Mouse (Mus musculus) left cerebral cortex, postnatal 4 days (tissue): ENCODE results near the gene Rpl13a. TPM values are rescaled to one million over a fixed set of nuclear protein-coding genes. Genes with fewer than 3 reads are reported as not detected.
A peak's percentile ranks its signal among the peaks of the same experiment; 100 is the strongest.
"Not testable (repeated sequence)": the region's sequence is repeated elsewhere in the genome, so short reads cannot be mapped to it uniquely, and the experiment has no call there.

ENCODE experiments used
- DNase-seq: peaks from one replicate; pipeline ENCODE4 v3.0.0-alpha.2; 2022
- intact Hi-C: fragments of 180-260 bp; cut with DNase I; formaldehyde crosslinking; loops from one replicate; pipeline ENCODE4 v1.15.1; 2025
- total RNA-seq, 2 experiments: library from RNA; stranded (reverse); gene quantifications; 2 replicates each; pipeline ENCODE4 v1.2.3; 2021

The Rpl13a gene
- total RNA-seq, 2 experiments from 2014 or later = 958 to 1,083 TPM

DNA sequence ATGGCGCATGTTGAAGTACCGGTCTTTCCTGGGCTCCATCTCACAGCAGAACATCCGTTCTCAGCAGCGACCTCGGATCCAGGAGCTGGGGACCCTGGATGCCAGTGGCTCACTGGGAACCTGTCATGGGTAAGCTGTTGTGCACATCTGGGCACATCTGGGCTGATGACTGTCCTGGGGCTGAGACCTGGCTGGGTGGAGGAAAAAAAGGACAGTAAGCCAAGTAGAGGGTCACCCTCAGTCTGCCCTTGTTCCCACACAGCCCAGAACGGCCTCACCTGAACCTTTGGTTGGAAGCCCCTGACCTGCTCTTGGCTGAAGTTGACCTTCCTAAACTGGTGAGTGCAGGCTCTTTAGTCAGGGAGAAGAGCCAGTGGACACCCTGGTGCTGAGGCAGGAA, 30.4 kb upstream of the Rpl13a start:
- no peak for DNase-seq
- intact Hi-C loops = no loop called here

DNA sequence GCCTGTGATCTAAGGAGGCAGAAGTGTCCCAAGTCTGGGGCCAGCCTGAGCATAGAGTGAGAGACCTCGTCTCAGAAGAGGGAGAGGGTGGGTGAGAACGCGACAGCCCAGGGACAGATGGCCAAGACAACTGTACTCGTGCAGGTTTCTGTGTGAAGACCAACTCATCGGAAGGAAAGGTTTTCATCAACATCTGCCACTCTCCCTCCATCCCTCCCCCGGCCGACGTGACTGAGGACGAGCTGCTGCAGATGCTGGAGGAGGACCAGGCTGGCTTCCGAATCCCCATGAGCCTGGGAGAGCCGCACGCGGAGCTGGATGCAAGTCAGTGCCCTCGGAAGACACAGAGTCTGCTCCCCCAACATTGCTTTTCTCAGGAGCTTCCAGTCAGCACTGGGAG, 28.9 kb upstream of the Rpl13a start:
- no peak for DNase-seq
- intact Hi-C loops = no loop called here

DNA sequence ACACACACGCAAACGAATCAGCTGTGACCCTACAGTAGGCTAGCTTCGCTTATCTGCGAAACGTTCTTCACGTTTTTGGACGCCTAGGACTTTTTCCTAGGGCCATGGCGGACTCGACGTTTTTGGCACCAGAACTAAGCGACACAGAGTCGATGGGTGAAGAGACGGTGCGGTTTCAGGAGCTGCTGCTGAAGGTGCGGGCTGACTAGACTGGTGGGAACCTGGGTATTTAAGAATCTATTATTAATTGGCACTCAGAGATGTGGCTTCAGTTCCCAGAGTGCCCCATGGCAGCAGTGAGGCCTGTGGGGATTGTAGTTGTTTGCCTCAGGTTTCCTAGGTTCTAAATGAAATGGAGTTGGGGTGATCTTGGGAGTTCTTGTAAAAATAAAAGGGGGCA, 27.6 kb upstream of the Rpl13a start:
- intact Hi-C loops = no loop called here
- DNase-seq = no peak

DNA sequence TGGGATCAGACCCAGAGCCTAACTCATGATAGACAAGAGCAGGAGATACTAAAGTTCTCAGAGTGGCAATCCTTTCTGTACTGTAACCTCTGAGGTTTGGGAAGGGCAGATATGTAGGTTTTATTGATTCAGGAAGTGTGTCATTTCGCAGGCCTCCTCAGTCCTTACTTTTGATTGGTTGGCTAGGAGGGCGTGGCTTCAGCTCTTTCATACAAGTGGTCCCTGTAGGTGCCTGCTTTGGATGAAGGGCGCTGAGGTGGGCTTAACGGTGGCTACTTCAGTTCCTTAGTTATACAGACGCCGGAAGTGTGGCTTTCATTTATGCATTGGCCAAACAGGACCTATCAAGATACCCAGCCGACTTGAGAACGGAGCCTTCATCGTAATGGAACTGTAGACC, 27.0 kb upstream of the Rpl13a start:
- no peak for DNase-seq
- intact Hi-C loops = no loop called here

DNA sequence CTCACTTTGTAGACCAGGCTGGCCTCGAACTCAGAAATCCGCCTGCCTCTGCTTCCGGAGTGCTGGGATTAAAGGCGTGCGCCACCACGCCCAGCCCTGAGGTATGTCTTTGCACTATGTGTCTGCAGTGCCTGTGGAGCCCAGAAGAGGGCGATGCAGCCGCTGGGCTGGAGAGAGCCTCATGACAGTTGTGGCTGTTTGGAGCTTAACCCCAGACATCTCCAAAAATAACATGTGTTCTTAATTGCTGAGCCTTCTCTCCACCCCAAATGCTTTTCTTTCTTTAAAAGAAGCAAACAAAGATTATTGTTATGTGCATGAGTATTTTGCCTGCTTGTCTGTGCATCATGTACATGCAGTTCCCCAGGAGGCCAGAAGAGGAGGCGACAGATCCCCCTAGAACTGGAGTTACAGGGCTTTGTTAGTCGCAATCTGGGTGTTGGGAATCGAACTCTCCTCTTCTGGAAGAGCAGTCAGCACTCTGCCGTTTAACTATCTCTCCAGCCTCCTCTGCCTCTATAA, 26.5 kb upstream of the Rpl13a start:
- intact Hi-C loops = no loop called here
- DNase-seq = peak; percentile 69

DNA sequence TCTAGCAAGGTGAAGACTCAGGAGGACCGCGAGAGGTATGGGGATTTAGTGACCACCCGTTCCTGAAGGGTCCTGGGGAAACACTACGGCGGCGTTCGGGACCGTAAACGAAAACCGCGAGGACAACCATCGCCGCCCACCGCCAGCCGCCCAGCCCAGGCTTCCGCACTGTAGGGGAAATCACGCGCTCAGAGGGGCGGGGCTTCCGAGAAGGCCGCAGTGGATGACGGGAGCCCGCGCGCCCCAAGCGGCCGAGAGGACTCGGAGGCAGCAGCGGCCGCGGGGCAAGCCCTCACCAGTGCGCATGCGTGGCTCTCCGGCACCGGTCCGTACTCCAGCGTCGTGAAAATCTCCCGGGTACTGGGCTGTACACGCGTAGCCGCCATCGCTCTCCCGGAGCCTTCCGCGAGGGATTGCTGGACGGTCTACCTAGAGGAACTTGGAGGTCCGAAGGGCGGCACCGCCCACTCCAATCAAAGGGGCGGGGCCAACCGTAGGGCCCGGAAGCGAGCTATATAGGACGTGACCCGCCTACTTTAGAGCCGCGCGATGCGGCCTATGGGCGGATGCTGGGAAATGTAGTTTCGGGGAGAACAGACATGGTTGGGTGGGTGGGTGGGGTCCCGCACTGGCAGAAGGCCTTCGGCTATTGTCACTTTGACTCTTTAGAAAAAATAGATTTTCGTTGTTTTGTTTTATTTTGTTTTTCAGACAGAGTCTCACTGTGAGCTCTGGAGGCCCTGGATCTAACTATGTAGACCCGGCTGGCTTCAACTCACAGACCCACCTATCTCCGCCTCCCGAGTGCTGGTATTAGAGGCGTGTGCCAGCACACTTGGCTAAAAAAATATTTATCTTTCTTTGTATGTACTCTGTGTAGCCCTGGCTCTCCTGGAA, 25.8 kb upstream of the Rpl13a start, which contains the start of the genes Pih1d1 and Aldh16a1:
Pih1d1 (plus strand) TSS at position 208 of the 897 bp plus-strand sequence.
Aldh16a1 (minus strand) TSS at position 489 of the 897 bp plus-strand sequence.
- peak; percentile 99 for DNase-seq
- intact Hi-C loops = no loop called here

DNA sequence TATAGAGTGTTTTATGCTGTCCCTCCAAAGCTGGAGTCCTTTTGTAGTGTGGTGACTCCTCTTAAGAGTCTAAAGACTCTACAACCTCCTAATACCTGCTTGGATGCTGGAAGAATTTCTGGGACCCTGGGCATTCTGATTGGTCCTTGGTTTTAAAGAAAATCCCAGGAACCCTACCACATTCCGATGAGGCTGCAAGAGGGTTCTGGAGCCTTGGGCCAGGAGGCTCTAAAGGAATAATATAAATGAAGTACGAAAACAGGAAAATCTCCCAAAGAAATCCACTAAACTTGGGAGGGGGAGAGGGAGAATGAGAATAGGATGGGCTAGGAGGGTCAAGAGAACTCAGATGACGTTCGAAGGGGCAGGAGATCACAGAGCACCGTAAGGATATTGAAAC, 25.0 kb upstream of the Rpl13a start:
- intact Hi-C loops = no loop called here
- no peak for DNase-seq

DNA sequence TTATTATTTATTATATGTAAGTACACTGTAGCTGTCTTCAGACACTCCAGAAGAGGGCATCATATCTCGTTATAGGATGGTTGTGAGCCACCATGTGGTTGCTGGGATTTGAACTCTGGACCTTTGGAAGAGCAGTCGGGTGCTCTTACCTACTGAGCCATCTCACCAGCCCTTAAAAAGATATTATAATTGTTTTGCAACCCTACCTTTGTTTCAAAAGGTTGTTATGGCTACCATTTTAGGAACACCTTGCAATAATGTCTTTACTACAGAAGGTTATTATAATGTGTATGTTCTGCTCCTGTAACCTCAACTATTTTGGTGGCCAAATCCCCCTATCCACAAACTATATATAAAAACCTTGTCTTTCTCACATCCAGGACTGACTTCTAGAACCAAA, 24.5 kb upstream of the Rpl13a start:
- DNase-seq, intact Hi-C loops: not testable (repeated sequence)

DNA sequence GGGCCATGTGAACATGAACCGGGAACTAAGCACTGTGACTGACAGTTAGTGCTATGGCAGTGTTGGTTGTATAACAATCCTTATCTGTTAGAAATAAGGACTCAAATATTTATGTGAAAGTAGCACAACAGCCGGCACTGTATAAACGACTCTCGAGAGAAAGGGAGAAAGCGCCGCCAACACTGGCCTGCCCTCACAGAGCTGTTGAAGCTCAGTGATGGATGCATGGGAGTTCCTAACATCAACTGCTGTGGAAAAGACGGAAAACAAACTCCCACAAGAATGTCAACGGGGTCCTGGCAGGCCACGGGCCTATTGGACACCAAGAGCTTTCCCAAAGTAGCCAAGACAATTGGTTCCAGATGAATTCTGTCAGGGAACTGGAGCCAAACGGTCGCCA, 22.7 kb upstream of the Rpl13a start:
- no peak for DNase-seq
- intact Hi-C loops = no loop called here

DNA sequence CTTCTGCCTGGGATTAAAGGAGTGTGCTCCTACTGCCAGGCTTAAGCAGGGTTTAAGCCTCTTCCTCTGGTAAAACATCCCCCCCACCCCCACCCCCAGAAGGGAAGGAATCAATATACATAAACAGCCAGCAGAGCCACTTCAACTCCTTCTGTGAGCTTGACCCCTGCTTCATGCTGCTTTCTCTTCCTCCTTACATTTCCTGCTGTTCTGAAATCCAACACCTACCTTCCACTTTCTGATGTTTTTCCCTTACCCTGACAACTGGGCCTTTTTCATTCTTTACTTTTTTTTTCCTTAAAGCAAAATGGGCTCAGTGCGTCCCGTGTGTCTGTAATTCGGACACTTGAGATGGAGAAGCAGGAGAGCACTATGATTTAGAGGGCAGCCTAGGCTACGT, 21.8 kb upstream of the Rpl13a start:
- no peak for DNase-seq
- intact Hi-C loops = no loop called here

DNA sequence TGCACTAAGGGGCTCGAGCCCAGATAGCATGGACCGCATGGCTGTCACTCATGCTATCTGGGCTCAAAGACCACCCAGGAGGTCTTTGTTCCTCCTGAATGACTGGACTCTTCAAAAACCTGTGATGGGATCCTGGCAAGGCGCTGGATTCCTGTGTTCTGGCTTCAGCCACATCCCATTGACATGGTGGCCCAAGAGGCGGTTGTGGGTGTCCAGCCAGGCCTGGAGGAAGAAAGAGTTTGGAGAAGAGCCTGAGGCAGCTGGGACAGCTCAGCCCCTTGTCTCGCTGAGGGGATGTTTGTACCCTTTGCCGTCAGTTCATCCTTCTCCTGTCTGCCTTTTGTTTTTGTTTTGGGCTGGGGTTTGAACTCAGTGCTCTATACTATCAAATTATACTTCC, 21.0 kb upstream of the Rpl13a start:
- intact Hi-C loops = no loop called here
- DNase-seq = no peak

DNA sequence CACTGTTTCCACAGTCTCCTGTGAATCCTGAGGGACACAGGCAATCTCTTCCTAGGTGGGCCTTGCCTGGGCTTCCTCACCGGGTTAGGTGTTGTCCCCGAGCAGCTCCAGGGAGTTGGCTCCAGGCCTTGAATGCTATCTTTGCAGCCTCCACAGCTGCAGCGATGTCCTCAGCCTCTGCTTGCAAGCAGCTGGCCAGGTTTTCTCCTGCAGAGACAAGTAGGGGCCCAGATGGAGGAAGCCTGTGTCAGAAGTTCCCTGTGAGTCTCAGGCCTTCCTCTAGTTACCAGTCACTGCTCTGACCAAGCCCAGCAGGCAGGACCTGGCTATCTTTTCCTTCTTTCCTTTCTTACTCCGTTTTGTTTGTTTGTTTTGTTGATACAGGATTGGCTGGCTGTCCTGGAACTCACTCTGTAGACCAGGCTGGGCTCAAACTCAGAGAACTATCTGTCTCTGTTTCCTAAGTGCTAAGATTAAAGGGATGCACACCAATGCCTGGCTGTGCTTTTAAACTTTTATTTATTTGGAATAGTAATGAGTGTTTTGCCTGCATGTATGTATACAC, 20.1 kb upstream of the Rpl13a start:
- no peak for DNase-seq
- intact Hi-C loops = no loop called here

DNA sequence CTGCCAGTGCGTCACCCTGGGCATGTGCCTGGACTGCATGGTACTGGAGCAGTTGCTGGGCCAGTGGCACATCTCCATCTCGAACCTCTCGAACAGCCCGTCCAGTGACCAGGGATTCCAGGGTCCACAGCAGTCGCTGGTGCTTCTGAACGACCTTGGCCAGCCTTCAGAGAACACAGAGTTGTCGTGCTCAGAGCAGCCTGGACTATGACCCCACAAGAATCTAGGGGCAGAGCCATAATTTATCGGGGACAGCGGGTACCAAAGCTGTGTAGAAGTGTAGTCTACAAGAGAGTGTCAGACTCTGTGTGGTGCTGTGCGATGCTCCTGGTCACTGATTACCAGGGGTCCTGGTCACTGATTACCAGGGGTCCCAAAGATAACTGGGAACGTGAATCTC, 19.3 kb upstream of the Rpl13a start:
- no peak for DNase-seq
- intact Hi-C loops = no loop called here

DNA sequence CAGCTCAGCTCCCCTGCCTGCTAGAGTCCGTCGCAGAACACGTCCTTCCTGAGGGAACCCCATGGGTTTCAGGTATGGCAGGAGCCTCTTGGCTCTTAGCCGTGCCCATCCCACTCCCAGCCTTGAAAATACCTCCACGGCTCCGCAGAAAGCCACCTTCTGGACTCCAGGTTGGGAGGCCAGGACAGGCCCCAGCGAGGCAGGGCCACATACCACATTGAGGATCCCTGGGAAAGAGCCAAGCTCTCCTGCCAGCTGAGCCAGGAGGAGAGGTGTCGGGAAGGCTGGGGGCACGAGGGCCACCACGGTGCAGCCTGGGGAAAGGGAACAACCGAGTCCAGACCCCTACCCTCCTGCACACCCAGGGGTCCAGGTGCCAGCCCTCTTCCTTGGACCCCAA, 18.7 kb upstream of the Rpl13a start:
- intact Hi-C loops = no loop called here
- DNase-seq = no peak

DNA sequence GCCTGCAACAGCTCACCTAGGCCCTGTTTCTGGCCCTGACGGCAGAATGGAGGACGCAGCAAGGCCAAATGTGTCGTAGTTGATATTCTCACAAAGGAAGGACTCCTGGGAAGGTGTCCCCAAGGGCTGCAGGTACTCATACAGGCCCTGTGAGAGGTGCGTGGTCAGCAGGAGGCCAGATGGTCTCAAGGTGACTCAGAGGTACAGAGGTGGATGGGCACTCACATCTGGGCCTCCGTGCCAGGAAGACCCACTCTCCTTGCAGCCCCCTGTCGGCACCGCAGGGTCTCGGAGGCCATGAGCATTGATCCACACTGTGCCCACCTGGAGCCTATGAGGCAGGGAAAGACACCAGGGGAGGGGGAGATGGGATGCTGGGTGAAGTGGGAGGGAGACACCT, 16.9 kb upstream of the Rpl13a start:
- no peak for DNase-seq
- intact Hi-C loops = no loop called here

DNA sequence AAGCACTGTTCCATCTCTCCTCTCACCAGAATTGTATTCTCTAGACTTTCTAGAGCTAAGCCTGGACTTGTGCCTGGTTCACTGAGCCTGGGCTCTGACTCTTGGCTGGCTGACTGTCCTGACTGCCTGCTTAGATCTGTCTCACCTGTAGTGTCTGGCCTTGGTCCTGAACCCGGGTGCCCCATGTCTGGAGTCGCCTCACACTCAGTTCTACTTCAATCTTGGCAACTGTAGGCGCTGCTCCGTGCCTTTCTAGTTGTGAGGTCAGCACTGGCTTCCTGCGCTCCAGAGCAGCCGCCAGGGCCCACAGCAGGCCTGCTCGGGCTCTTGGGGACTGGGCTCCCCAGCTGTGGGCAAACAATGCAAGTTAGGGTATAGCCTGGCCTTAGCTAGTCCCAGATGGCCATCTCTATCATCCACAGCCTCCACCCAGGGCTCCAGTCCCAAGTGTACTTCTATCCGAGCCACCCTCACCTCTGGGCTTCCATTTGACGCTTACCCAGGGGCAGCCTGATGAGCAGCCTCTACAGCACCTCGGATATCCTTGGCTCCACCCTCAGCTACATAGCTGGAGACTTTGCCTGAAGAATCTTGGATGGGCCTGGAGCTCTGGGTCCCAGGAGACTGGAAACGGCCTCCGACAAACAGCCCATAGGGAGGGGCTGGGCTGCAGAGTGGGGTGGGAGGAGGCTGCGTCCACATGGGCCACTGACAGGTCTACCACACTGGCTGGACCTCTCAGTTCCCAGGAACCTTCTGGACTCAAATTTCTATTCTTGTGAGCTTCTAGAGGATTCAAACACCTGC, 16.0 kb upstream of the Rpl13a start:
- DNase-seq = no peak
- intact Hi-C loops = no loop called here

DNA sequence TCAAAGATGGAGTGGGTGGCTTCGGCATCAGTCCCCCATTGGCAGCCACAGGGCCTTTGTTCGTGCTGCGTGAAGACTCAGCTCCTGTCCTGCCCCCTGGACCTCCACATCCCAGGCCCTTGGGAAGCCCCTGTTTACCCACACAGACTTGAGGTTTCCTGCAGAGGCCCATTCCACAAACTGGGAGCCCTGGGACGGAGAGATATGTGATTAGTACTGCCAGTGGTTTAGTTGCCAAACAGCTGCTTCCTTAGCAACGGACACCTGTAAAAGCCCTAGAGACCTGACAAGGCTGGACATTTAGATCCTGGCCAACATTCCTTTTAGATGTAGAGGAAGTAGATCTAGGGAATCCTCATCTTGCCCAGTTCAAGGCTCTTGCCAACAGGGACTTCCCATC, 13.4 kb upstream of the Rpl13a start:
- intact Hi-C loops = no loop called here
- DNase-seq = no peak

DNA sequence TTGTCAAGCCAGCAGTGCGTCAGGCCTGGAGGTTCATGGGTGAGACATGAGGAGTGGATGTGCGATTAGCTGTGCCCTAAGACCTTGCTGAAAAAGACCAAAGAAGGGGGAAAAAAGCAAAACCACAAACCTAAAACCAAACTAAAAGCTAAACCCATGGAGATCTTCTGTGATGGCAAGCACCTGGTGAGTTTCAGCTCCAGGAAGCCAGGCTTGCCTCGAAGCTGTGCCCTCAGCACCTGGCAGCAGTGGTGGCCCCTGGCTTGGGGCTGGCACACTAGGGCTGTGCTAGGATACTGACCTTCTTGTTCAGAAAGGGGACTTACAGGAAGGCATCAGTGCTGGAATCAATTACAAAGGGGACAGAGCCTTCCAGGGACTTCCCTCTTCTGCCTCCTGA, 12.8 kb upstream of the Rpl13a start:
- intact Hi-C loops = no loop called here
- DNase-seq = no peak

DNA sequence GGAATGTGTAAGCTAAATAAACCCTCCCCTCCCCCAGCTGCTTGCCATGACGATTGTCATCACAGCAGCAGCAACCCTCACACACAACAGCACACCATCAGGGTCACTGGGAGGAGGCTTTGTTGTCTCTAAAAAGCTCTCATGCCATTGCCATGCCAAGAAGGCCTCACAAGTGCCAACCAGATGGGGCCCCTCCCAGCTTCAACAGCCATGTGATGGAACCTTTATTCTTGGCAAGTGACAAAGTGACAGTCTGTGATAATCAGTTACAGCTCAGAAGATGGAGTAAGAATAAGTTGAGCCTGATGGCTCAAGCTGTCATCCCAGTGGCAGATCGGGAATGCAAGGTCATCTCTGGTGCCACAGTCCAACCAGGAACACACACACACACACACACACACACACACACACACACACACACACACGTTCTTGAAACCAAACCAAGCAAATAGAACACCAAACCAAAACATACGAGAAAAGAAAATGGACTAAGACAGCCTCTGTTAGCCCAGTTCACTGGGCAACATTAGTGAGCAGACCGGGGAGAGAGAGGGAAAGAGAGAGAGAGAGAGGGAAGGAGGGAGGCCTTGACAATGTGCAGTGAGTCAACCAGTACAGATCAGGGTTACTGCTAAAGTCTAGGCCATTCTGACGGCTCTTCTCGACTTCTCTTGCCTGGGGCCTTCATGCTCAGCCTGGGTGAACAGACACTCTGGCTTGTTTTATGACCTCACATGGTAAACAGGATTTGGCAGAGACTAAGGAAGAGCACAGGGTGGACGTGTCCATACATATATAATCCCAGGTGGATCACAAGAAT, 11.6 kb upstream of the Rpl13a start:
- intact Hi-C loops = no loop called here
- peak; percentile 69 for DNase-seq

DNA sequence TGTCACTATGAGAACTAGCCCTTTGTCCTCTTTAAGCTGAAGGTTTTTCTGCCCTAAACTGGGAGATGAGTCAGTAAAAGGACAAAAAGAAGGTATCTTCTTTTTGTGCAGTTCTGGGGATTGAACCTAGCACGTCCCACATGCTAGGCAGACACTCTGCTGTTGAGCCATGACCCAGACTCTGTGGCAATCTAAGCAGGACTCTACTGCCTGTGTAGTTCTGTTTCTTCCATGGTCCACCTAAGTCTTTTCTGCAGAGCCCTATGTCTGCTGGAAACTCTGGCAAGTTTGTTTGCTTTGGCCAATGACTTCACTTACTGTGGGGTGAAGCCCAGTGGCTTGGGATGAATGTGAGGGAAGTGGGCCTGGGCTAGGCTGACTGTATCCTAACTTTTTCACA, 9.8 kb upstream of the Rpl13a start:
- DNase-seq = no peak
- intact Hi-C loops = no loop called here
